Comparison of ENCODE assay signal across 9 mouse cellular contexts in genomic region chr4:116461943-116462342, GRCm38 (mm10). TPM values are rescaled to one million over a fixed set of nuclear protein-coding genes. Genes with fewer than 3 reads are reported as not detected.
A peak's percentile ranks its signal among the peaks of the same experiment; 100 is the strongest.
DNase-seq lines count a peak whose midpoint lies in the region; ATAC-seq lines count a peak whose summit lies in the region.
"Had no signal": no experiment of that assay in that cellular context is flagged by ENCODE, and none has a peak within 500 bp of the region (broad histone marks: within the 10 kb centered on the region; RNA-seq: fewer than 3 reads in every experiment).

No protein-coding gene starts in this region.

- peaks cover 37% of the 10 kb centered on the region for H3K4me1 ChIP-seq in erythroblast, embryonic 14.5 days (ENCODE audit: control insufficient read depth)
- H3K4me1 ChIP-seq in liver, embryonic 12.5 days: peaks cover 42% of the 10 kb centered on the region
- peaks cover 16% of the 10 kb centered on the region for H3K4me1 ChIP-seq in forebrain, embryonic 14.5 days (ENCODE audit: control insufficient read depth, insufficient read depth, low read length)
- H3K4me1 ChIP-seq in midbrain, embryonic 14.5 days (ENCODE audit: control insufficient read depth, insufficient read depth, low read length): peaks cover 20% of the 10 kb centered on the region

- ATAC-seq in erythroblast, adult 5-6 weeks (replicated peaks; ENCODE audit: low FRiP score, poor library complexity, severe bottlenecking): no peak
- no peak for ATAC-seq in liver, embryonic 12.5 days
- no peak for ATAC-seq in forebrain, embryonic 14.5 days
- no peak for ATAC-seq in midbrain, embryonic 14.5 days (ENCODE audit: low FRiP score, low TSS enrichment)

- H3K27me3 ChIP-seq in erythroblast, embryonic 14.5 days (ENCODE audit: control insufficient read depth): no peaks in the 10 kb centered on the region
- H3K27me3 ChIP-seq in liver, embryonic 12.5 days (replicated peaks): no peaks in the 10 kb centered on the region
- no peaks in the 10 kb centered on the region for H3K27me3 ChIP-seq in forebrain, embryonic 14.5 days (replicated peaks; ENCODE audit: control insufficient read depth, insufficient read depth, low read length)
- no peaks in the 10 kb centered on the region for H3K27me3 ChIP-seq in midbrain, embryonic 14.5 days (ENCODE audit: control insufficient read depth, insufficient read depth, low read length)

- H3K4me2 ChIP-seq in liver, embryonic 12.5 days: peak overlapping the region; percentile 96; the same call in 1 of the 2 replicates
- peak overlapping the region; percentile 65; the same call in 1 of the 2 replicates for H3K4me2 ChIP-seq in forebrain, embryonic 14.5 days (ENCODE audit: low read length)
- peak overlapping the region; percentile 65; the same call in 1 of the 2 replicates for H3K4me2 ChIP-seq in midbrain, embryonic 14.5 days (ENCODE audit: low read length)

- no peaks in the 10 kb centered on the region for H3K9me3 ChIP-seq in erythroblast, embryonic 14.5 days (ENCODE audit: control insufficient read depth, low read length)
- no peaks in the 10 kb centered on the region for H3K9me3 ChIP-seq in liver, embryonic 12.5 days (replicated peaks)
- H3K9me3 ChIP-seq in forebrain, embryonic 14.5 days (replicated peaks; ENCODE audit: control insufficient read depth, low read length): no peaks in the 10 kb centered on the region
- no peaks in the 10 kb centered on the region for H3K9me3 ChIP-seq in midbrain, embryonic 14.5 days (ENCODE audit: control insufficient read depth, low read length)

- no peaks in the 10 kb centered on the region for H3K36me3 ChIP-seq in erythroblast, embryonic 14.5 days (ENCODE audit: control insufficient read depth)
- no peaks in the 10 kb centered on the region for H3K36me3 ChIP-seq in liver, embryonic 12.5 days
- no peaks in the 10 kb centered on the region for H3K36me3 ChIP-seq in forebrain, embryonic 14.5 days (ENCODE audit: control insufficient read depth, insufficient read depth, low read length)
- no peaks in the 10 kb centered on the region for H3K36me3 ChIP-seq in midbrain, embryonic 14.5 days (ENCODE audit: control insufficient read depth, insufficient read depth, low read length)

- peak overlapping the region; percentile 98; the same call in 1 of the 2 replicates for H3K9ac ChIP-seq in liver, embryonic 12.5 days
- no peak overlapping the region for H3K9ac ChIP-seq in forebrain, embryonic 14.5 days (ENCODE audit: low read length)
- no peak overlapping the region for H3K9ac ChIP-seq in midbrain, embryonic 14.5 days (replicated peaks; ENCODE audit: low read length)

- WGBS in liver, embryonic 12.5 days (ENCODE audit: insufficient replicate concordance): 80% methylated on average over 3 of the region's 3 CpGs
- 90% methylated on average over 3 of the region's 3 CpGs for WGBS in forebrain, embryonic 14.5 days
- 97% methylated on average over 3 of the region's 3 CpGs for WGBS in midbrain, embryonic 14.5 days

- peak overlapping the region; percentile 94 for H3K4me3 ChIP-seq in erythroblast, embryonic 14.5 days (replicated peaks)
- no peak overlapping the region for H3K4me3 ChIP-seq in liver, embryonic 12.5 days
- H3K4me3 ChIP-seq in forebrain, embryonic 14.5 days (ENCODE audit: low read depth, low read length): no peak overlapping the region
- no peak overlapping the region for H3K4me3 ChIP-seq in midbrain, embryonic 14.5 days (replicated peaks; ENCODE audit: low read depth, low read length)
- H3K4me3 ChIP-seq: heart, adult 2 months had no signal

- DNase-seq in liver: no peak
- no peak for DNase-seq in forebrain, embryonic 14.5 days (ENCODE audit: low spot score)
- no peak for DNase-seq in midbrain, embryonic 14.5 days
- no peak for DNase-seq in thymus, postnatal 0 days (ENCODE audit: low spot score)
- DNase-seq in adrenal gland, adult 18-20 months (ENCODE audit: low spot score in 2 of 2): no peak
- DNase-seq: heart, adult 2 months had no signal

- H3K27ac ChIP-seq in liver, embryonic 12.5 days: no peak overlapping the region
- no peak overlapping the region for H3K27ac ChIP-seq in forebrain, embryonic 14.5 days (ENCODE audit: low read depth, low read length)
- no peak overlapping the region for H3K27ac ChIP-seq in midbrain, embryonic 14.5 days (replicated peaks; ENCODE audit: low read depth, low read length)
- H3K27ac ChIP-seq: heart, adult 2 months had no signal

RNA-seq across cellular contexts. Expression of gene Mast2, which starts 2.0 kb away (rescaled TPM):
- 12.0 and 20.7 TPM in 2 replicates for polyA plus RNA-seq in erythroblast, embryonic 14.5 days (2012)
- total RNA-seq in erythroblast, adult 5-6 weeks (2015; ENCODE audit: low replicate concordance): 7.7 and 8.8 TPM in 2 replicates
- 15.5 and 16.5 TPM in 2 replicates for total RNA-seq in erythroblast, adult 5-6 weeks (2017; ENCODE audit: low replicate concordance)
- polyA plus RNA-seq in liver, embryonic 12.5 days (2016; fragmentation: Nextera tagmentation; extraction: Ambion mirVana): 13.9 and 14.2 TPM in 2 replicates
- polyA plus RNA-seq in forebrain, embryonic 14.5 days (2014; fragmentation: Nextera tagmentation; extraction: Ambion mirVana): 49.0 and 70.2 TPM in 2 replicates
- 65.0 and 83.6 TPM in 2 replicates for polyA plus RNA-seq in midbrain, embryonic 14.5 days (2014; fragmentation: Nextera tagmentation; extraction: Ambion mirVana)
- 5.3 and 7.0 TPM in 2 replicates for polyA plus RNA-seq in thymus, postnatal 0 days (2015; fragmentation: Nextera tagmentation; extraction: Ambion mirVana)
- total RNA-seq in adrenal gland, adult 18-20 months (2021): 10 to 100 TPM; 41.9 to 44.7 TPM

RNA-seq across cellular contexts. Expression of gene Ipp, which starts 45.4 kb away (rescaled TPM):
- 0.17 and 0.31 TPM in 2 replicates for polyA plus RNA-seq in erythroblast, embryonic 14.5 days (2012)
- 5.6 and 6.3 TPM in 2 replicates for total RNA-seq in erythroblast, adult 5-6 weeks (2015; ENCODE audit: low replicate concordance)
- total RNA-seq in erythroblast, adult 5-6 weeks (2017; ENCODE audit: low replicate concordance): 7.5 and 7.8 TPM in 2 replicates
- 17.8 and 18.0 TPM in 2 replicates for polyA plus RNA-seq in liver, embryonic 12.5 days (2016; fragmentation: Nextera tagmentation; extraction: Ambion mirVana)
- 5.4 and 5.8 TPM in 2 replicates for polyA plus RNA-seq in forebrain, embryonic 14.5 days (2014; fragmentation: Nextera tagmentation; extraction: Ambion mirVana)
- polyA plus RNA-seq in midbrain, embryonic 14.5 days (2014; fragmentation: Nextera tagmentation; extraction: Ambion mirVana): 4.5 and 5.3 TPM in 2 replicates
- 22.5 and 23.4 TPM in 2 replicates for polyA plus RNA-seq in thymus, postnatal 0 days (2015; fragmentation: Nextera tagmentation; extraction: Ambion mirVana)
- 10 to 100 TPM; 12.5 to 14.5 TPM for total RNA-seq in adrenal gland, adult 18-20 months (2021)
